Mouse (Mus musculus): ENCODE measurements around the gene Scgb1b27.
"Not testable (repeated sequence)": the region's sequence is repeated elsewhere in the genome, so short reads cannot be mapped to it uniquely, and the experiment has no call there.

Gene Scgb1b27

DNA sequence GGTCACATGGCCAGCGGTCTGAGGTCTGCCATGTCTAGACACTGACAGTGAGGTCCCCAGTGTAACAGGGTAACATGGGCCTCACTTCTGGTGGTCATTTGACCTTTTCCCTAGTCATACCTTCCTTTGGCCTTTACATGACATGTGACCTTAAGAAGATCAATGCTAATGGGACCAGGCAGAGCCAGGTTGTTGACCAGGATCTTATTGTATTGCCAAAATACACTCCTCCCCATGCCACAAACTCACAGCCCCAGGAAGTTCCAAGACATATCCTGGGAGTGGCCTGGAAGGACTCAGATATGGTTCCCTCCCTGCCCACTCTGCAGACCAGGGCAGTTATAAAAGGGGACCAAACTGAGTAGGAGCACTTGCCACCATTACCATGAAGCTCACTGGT lies at the start of gene Scgb1b27:
TSS of gene Scgb1b27 (plus strand) at position 301 of the 400 bp plus-strand sequence.
- DNase-seq: not testable (repeated sequence)

DNA sequence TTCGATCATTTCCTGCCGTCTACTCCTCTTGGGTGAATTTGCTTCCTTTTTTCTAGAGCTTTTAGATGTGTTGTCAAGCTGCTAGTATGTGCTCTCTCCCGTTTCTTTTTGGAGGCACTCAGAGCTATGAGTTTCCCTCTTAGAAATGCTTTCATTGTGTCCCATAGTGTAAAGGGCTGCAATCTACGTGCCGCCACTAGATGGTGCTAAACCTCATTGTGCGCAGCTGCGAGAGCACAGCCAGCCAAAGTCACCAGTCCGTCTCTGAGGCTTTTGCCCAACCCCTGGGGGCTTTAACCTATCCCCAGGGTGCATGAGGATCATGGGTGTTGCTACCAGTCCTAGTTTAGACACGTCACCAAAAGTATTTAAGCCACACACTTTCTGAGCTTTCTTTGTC lies 39.0 kb upstream of the Scgb1b27 start:
- DNase-seq: peak; percentile 55

DNA sequence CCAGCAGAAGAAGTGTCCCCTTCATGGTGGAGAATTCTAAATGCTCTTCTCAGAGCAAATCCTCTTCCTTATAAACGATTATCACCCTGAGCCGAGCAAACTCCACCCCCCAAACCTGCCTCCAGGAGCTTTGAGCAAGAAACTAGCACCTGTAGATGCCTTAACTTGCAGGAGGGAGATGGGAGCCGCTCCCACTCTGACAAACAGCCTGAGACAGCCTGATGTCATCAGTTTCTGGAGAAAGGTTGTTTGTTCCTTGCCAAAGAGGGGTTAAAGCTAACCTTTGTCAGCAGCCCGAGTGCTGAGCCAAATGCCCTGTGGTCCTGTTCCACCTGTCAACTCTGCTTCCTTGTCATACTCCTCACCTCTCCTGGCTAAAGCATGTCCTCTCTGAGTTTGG lies 7.4 kb upstream of the Scgb1b27 start, which contains the start of gene Scgb2b27:
TSS of gene Scgb2b27 (minus strand) at position 101 of the 400 bp plus-strand sequence.
- DNase-seq: no peak

DNA sequence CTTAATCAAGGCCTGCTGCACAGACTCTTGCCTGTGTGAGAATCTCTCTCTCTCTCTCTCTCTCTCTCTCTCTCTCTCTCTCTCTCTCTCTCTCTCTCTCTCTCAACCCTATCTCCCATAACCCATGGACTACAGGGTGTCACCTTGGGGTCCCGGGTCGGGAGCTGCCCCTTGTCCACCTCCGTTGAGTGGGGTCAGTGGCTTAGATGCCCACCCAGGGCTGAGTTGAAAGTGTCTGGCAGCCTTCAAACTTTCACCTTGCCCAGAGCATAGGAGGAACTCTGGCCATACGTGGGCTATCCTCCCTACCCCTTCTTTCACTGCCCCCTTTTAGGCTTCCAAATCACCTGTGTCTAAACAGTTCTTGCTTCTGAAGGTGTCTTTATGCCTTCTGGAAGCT lies 4.4 kb downstream of the Scgb1b27 start:
- no peak for DNase-seq

DNA sequence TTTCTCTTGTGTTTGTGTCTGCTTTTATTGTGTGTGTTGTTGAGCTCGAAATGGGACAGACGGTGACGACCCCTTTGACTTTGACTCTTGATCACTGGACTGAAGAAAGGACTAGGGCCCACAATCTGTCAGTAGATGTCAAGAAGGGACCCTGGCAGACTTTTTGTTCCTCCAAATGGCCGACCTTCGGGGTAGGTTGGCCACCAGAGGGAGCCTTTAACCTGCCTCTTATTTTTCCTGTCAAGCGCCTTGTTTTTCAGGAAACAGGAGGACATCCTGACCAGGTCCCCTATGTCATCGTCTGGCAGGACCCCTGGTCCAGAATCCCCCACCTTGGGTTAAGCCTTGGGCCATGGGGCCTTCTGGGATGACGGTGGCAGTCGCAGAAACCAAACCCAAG lies 5.9 kb downstream of the Scgb1b27 start:
- DNase-seq: not testable (repeated sequence)

DNA sequence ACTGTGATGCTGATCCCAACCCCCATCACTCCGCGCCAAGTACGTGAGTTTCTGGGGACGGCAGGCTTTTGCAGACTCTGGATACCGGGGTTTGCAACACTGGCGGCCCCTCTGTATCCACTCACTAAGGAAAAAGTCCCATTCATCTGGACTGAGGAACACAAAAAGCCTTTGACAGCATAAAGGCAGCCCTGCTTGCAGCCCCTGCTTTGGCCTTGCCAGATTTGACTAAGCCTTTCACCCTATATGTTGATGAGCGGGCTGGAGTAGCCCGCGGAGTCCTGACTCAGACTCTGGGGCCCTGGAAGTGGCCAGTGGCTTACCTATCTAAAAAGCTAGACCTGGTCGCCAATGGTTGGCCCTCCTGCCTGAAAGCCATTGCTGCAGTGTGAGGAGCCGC lies 8.7 kb downstream of the Scgb1b27 start:
- DNase-seq: no peak

DNA sequence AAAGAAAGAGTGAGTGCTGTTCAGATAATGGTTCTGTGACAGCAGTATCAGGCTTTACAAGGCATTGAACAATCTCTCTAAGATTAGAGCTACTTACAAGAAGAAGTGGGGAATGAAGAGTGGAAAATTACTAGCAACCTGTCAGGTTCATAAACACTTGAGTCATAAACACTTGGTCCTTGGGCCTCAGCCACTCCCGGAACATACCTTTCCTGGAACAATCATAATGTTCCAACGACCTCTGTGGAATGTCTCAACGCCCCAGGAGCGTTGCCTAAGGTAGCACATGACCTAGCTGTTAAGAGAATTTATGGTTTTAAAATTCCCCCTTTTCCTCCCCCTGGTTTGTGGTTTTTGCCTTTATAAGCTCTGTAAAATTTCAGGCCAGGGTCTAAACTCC lies 13.3 kb downstream of the Scgb1b27 start:
- not testable (repeated sequence) for DNase-seq

DNA sequence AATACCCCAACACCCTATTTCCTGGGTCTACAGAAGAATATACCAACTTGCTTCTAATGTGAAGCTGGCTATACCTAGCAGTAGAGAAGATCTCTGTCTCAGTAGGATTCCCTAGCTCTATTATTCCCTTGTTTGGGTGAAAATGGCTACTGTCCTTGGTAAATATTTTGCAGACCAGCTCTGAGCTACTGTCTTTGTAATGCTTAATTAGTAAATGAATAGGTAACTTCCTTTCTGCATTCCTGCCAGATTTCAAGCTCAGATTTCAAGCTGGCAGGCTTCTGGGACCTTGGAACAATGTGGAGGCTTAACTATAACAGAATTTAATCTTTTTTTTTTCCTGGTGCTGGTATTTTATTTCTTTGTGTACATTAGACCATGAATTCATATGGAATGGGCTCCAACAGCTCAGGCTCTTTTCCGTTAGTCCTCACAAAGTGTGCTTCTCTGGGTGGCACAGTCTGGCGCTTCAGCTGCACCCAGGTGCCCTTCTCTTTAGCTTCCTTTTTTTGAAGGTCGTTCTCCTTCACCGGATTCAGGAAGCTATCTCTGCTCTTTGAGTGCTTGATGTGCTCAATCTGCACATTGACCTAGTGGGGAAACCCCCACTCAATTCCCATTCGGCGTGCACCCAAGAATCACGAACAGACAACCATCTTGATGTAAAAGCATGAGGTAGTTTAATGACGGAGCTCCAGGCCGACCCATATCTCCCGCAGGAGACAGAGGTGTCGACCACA lies 15.0 kb downstream of the Scgb1b27 start:
- not testable (repeated sequence) for DNase-seq

DNA sequence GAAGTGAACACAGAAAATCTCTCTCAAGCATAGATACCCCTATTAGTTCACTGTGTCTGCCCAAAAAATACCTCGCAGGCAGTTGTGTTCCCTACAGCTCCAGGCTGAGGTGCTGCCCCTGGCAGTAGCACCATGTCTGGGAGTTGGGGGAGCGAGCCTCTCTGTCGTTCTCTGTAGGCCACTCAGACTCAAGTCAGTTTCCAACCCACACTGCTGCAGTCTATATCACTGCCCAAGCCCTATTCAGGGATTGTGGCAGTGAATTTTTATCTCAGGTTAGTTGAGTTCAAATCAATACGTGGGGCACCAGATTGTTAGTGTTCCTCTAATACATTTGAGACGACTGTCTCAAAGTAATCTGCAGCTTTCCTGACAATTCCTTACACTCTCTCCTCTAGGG lies 46.8 kb downstream of the Scgb1b27 start:
- DNase-seq: not testable (repeated sequence)
